Mouse (Mus musculus): Measurements from ENCODE around the gene 1500009L16Rik. TPM values are rescaled to one million over a fixed set of nuclear protein-coding genes. Genes with fewer than 3 reads are reported as not detected.

The 1500009L16Rik gene
- polyA plus RNA-seq, 1 experiment from 2014 or later: 25.5 TPM

DNA sequence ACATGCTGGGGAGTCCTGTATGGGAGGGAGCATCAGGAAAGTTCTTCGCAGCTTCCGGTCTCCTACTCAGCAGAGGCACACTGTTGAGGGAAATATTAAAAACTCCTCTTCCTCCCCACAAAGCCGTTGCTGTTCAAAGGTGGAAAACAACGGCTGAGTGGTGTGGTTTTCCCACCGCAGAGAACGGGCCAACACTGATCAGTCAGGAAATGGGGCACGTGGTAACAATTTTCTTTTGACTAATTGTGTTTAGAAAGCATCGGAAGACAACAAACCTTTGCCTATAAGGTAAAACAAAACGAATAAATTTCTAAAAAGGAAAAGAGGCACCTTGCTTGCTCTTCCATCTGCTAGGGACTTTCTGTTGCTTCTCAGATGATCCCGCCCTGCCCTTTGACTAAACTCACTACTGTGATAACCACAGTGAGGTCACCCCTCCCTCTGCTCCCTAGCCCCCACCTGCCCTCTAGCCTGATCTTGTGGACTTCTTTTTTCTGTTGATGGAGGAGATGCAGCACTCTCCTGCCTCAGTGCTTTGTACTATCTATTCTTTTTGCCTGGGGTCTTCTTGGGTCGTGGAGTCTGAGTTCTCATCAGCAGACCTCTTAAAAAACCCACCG is 3.7 kb upstream of the 1500009L16Rik start:
- no peaks in the 10 kb centered on the region for H3K36me3 ChIP-seq (ENCODE audit: control insufficient read depth, insufficient read depth, low read length)

DNA sequence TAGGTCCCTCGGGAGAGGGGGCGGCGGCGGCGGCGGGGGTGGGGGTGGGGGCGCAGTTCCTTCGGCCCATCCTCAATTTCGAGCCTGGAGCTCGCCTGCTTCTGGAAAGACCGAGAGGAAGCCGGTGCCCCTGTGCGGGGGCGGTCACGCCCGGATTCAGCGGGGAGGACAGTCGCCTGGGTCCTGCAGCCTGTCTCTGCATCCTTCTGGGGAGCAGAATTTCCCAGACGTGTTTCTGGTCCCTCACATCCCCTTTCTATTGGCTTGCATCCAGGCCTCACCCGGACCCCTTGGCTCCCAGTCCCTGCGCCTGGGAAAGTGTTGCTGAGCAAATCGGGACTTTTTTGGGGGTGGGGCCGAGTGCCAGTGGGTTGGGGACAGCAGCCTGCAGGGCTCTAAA is 390 bp downstream of the 1500009L16Rik start:
- ATAC-seq (replicated peaks; ENCODE audit: low FRiP score, low TSS enrichment, low read depth) (peak; percentile 63; the same call in 1 of the 2 replicates), DNase-seq (ENCODE audit: low spot score) (peak; percentile 64)
- Histone ChIP-seq H3K9ac (ENCODE audit: low read length) (peak overlapping the region; percentile 49), H3K4me2 (ENCODE audit: low read length) (peak overlapping the region; percentile 84), H3K4me1 (replicated peaks; ENCODE audit: control insufficient read depth, insufficient read depth, low read length) (peaks cover 8% of the 10 kb centered on the region), H3K36me3 (ENCODE audit: control insufficient read depth, insufficient read depth, low read length) (no peaks in the 10 kb centered on the region), H3K27me3 (replicated peaks; ENCODE audit: control insufficient read depth, insufficient read depth, low read length) (no peaks in the 10 kb centered on the region), H3K9me3 (ENCODE audit: control insufficient read depth, low read length) (0 out of 2 replicates have a peak, but pooled peaks cover 2% of the 10 kb centered on the region), H3K27ac (ENCODE audit: low read depth) (no peak overlapping the region), H3K4me3 (ENCODE audit: low read depth, low read length) (peak overlapping the region; percentile 49)
- 1% methylated on average over 21 of the region's 23 CpGs for whole genome bisulfite sequencing

More for the DNA sequence above, 3.7 kb upstream of the 1500009L16Rik start:
- H3K4me2 ChIP-seq (ENCODE audit: low read length): no peak overlapping the region
- H3K4me1 ChIP-seq (replicated peaks; ENCODE audit: control insufficient read depth, insufficient read depth, low read length): peaks cover 8% of the 10 kb centered on the region
- H3K4me3 ChIP-seq (ENCODE audit: low read depth, low read length): no peak overlapping the region
- H3K9me3 ChIP-seq (ENCODE audit: control insufficient read depth, low read length): no peaks in the 10 kb centered on the region
- 81% methylated on average over 12 of the region's 12 CpGs for WGBS
- no peaks in the 10 kb centered on the region for H3K27me3 ChIP-seq (replicated peaks; ENCODE audit: control insufficient read depth, insufficient read depth, low read length)
- no peak overlapping the region for H3K9ac ChIP-seq (ENCODE audit: low read length)
- DNase-seq (ENCODE audit: low spot score): no peak
- H3K27ac ChIP-seq (ENCODE audit: low read depth): no peak overlapping the region
- no peak for ATAC-seq (replicated peaks; ENCODE audit: low FRiP score, low TSS enrichment, low read depth)

DNA sequence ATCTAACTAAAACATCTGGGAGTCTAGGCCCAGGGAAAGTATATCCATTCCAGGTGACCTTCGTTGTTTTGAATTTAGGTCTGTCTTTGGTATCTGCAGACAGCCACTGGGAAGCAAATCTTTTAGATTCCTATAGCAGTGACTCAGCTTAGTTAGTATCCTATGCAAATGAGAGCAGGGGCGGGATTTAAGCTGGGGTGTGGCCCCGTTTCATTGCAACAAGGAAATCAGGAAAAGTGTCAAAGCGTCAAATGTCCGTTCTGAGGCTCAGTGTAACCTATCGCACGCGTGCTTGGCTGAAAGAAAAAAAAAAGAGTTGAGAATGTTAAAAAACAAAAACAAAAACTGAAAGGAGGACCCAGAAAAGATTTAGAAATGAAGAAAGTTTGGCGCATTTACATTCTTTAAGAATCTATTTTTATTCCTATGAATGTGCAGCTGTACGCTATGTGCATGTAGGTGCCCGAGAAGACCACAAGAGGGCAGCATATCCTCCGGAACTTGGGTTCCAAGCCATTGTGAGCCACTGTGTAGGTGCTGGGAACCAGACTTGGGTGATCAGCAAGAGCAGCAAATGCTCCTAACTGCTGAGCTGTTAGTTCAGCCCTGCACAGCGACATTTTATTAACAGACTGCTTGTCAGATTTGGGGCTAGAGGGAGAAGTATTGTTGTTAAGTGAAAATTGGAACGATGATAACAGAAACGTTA is 1.8 kb downstream of the 1500009L16Rik start:
- H3K27me3 ChIP-seq (replicated peaks; ENCODE audit: control insufficient read depth, insufficient read depth, low read length): no peaks in the 10 kb centered on the region
- WGBS: 85% methylated on average over 15 of the region's 15 CpGs
- H3K4me3 ChIP-seq (ENCODE audit: low read depth, low read length): no peak overlapping the region
- 0 out of 2 replicates have a peak, but pooled peaks cover 2% of the 10 kb centered on the region for H3K9me3 ChIP-seq (ENCODE audit: control insufficient read depth, low read length)
- ATAC-seq (replicated peaks; ENCODE audit: low FRiP score, low TSS enrichment, low read depth) (no peak), DNase-seq (ENCODE audit: low spot score) (no peak)
- H3K4me1 ChIP-seq (replicated peaks; ENCODE audit: control insufficient read depth, insufficient read depth, low read length): peaks cover 8% of the 10 kb centered on the region
- H3K9ac ChIP-seq (ENCODE audit: low read length): no peak overlapping the region
- H3K36me3 ChIP-seq (ENCODE audit: control insufficient read depth, insufficient read depth, low read length): no peaks in the 10 kb centered on the region
- no peak overlapping the region for H3K27ac ChIP-seq (ENCODE audit: low read depth)
- no peak overlapping the region for H3K4me2 ChIP-seq (ENCODE audit: low read length)

DNA sequence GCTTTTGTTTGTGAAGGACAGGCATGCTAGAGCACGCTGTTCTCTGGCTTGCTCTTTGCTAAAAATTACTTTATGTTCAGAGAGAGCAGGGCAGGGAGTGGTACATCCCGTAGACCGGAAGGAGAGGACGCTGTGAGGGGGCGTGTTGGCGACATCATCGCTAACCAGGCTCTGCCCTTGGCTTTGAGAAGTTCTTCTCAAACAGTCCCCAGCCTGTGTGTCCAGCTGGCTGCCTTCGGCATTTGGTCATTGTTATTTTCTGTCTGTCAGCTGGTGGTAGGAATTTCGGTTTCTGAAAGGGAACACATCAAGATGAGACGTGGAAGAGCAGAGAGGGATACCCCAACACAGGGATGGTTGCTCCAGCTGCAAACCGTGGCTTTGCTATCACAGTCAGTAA is 3.5 kb downstream of the 1500009L16Rik start:
- ATAC-seq (replicated peaks; ENCODE audit: low FRiP score, low TSS enrichment, low read depth): no peak
- 57% methylated on average over 11 of the region's 11 CpGs for WGBS
- Histone ChIP-seq H3K9ac (ENCODE audit: low read length) (no peak overlapping the region), H3K9me3 (ENCODE audit: control insufficient read depth, low read length) (0 out of 2 replicates have a peak, but pooled peaks cover 2% of the 10 kb centered on the region), H3K27me3 (replicated peaks; ENCODE audit: control insufficient read depth, insufficient read depth, low read length) (no peaks in the 10 kb centered on the region), H3K36me3 (ENCODE audit: control insufficient read depth, insufficient read depth, low read length) (no peaks in the 10 kb centered on the region), H3K4me2 (ENCODE audit: low read length) (no peak overlapping the region), H3K4me1 (replicated peaks; ENCODE audit: control insufficient read depth, insufficient read depth, low read length) (peaks cover 8% of the 10 kb centered on the region), H3K4me3 (ENCODE audit: low read depth, low read length) (no peak overlapping the region), H3K27ac (ENCODE audit: low read depth) (no peak overlapping the region)
- no peak for DNase-seq (ENCODE audit: low spot score)

DNA sequence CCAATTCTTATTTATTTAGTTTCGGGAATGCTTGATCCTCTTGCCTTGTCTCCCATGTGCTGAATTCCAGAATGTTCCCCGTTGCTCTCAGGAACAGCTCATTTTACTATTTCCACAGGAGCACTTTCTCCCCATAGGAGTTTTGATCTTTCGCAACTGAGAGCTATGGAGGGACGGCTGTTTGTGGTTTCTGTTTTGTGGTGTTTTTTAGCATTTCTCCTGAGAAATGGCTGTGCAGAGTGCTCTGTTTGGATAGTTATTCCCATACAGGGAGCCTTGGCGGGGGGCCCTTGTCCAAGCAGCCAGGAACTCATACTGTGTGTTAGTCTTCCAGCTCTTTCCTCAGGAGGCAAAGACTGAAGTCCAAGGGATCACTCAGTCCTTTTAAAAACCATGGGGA is 5.2 kb downstream of the 1500009L16Rik start:
- no peak overlapping the region for H3K4me3 ChIP-seq (ENCODE audit: low read depth, low read length)
- WGBS: 95% methylated on average over 5 of the region's 5 CpGs
- no peak overlapping the region for H3K9ac ChIP-seq (ENCODE audit: low read length)
- no peak overlapping the region for H3K27ac ChIP-seq (ENCODE audit: low read depth)
- no peak for ATAC-seq (replicated peaks; ENCODE audit: low FRiP score, low TSS enrichment, low read depth)
- no peaks in the 10 kb centered on the region for H3K36me3 ChIP-seq (ENCODE audit: control insufficient read depth, insufficient read depth, low read length)
- peaks cover 8% of the 10 kb centered on the region for H3K4me1 ChIP-seq (replicated peaks; ENCODE audit: control insufficient read depth, insufficient read depth, low read length)
- no peaks in the 10 kb centered on the region for H3K27me3 ChIP-seq (replicated peaks; ENCODE audit: control insufficient read depth, insufficient read depth, low read length)
- no peak overlapping the region for H3K4me2 ChIP-seq (ENCODE audit: low read length)
- H3K9me3 ChIP-seq (ENCODE audit: control insufficient read depth, low read length): 0 out of 2 replicates have a peak, but pooled peaks cover 2% of the 10 kb centered on the region
- no peak for DNase-seq (ENCODE audit: low spot score)

DNA sequence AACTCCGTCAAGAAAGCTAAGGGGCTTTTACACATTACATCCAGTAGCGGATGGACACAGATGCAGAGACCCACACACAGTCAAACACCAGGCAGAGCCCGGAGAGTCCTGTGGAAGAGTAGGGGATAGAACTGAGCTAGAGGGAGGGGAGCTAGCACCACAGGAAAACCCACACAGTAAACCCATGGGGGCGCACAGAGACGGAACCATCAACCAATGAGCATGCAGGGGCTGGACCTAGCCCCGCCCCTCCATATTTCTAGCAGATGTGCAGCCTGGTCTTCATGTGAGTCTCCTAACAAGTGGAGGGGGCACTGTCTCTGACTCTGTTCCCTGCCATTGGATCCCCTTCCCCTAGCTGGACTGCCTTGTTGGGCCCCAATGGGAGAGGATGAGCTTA is 5.9 kb downstream of the 1500009L16Rik start:
- H3K27ac ChIP-seq (ENCODE audit: low read depth): no peak overlapping the region
- H3K4me1 ChIP-seq (replicated peaks; ENCODE audit: control insufficient read depth, insufficient read depth, low read length): peaks cover 4% of the 10 kb centered on the region
- H3K36me3 ChIP-seq (ENCODE audit: control insufficient read depth, insufficient read depth, low read length): no peaks in the 10 kb centered on the region
- no peak overlapping the region for H3K4me2 ChIP-seq (ENCODE audit: low read length)
- 83% methylated on average over 6 of the region's 6 CpGs for WGBS
- no peak overlapping the region for H3K9ac ChIP-seq (ENCODE audit: low read length)
- ATAC-seq (replicated peaks; ENCODE audit: low FRiP score, low TSS enrichment, low read depth) (no peak), DNase-seq (ENCODE audit: low spot score) (no peak)
- H3K4me3 ChIP-seq (ENCODE audit: low read depth, low read length): no peak overlapping the region
- no peaks in the 10 kb centered on the region for H3K27me3 ChIP-seq (replicated peaks; ENCODE audit: control insufficient read depth, insufficient read depth, low read length)
- H3K9me3 ChIP-seq (ENCODE audit: control insufficient read depth, low read length): 0 out of 2 replicates have a peak, but pooled peaks cover 2% of the 10 kb centered on the region

DNA sequence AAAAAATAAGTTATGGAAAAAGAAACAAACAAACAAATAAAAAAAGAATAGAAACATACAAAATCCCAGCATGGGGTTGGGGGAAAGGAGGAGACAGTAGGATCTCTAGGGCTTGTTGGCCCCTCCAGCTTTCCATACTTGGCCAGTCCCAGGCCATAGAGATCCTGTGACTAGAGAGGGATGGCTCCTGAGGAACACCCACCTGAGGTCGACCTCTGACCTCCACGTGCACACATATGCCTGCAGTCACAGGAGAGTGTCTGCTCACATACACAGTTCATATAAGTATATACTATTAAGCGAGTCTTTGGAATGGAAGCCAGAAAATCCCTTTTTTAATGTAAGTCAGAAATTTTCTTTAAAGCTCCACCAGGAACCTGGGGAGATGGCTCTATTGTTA is 6.4 kb downstream of the 1500009L16Rik start:
- Histone ChIP-seq H3K9ac (ENCODE audit: low read length) (no peak overlapping the region), H3K4me3 (ENCODE audit: low read depth, low read length) (no peak overlapping the region), H3K36me3 (ENCODE audit: control insufficient read depth, insufficient read depth, low read length) (no peaks in the 10 kb centered on the region), H3K4me2 (ENCODE audit: low read length) (no peak overlapping the region), H3K9me3 (ENCODE audit: control insufficient read depth, low read length) (0 out of 2 replicates have a peak, but pooled peaks cover 2% of the 10 kb centered on the region), H3K27me3 (replicated peaks; ENCODE audit: control insufficient read depth, insufficient read depth, low read length) (no peaks in the 10 kb centered on the region), H3K4me1 (replicated peaks; ENCODE audit: control insufficient read depth, insufficient read depth, low read length) (no peaks in the 10 kb centered on the region; the same call in 1 of the 2 replicates), H3K27ac (ENCODE audit: low read depth) (no peak overlapping the region)
- DNase-seq (ENCODE audit: low spot score) (no peak), ATAC-seq (replicated peaks; ENCODE audit: low FRiP score, low TSS enrichment, low read depth) (no peak)
- 72% methylated on average over 3 of the region's 3 CpGs for WGBS

DNA sequence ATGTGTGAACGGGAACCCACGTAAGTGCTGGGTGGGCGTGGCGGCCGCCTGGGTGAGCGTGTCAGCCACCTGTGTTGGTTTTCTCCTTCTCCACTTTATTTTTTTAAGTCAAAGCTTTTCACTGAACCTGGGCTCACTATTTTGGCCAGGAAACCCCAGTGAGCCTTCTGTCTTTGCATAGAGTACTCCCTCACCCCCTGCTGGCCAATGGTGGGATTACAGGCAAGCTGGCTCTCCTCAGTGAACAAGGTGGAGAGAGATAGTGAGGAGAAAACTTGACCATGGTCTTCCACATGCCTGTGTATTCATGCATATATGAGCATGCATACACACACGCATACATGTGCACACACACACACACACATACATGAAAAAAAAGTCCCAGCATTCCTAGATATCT is 6.8 kb downstream of the 1500009L16Rik start:
- ATAC-seq (replicated peaks; ENCODE audit: low FRiP score, low TSS enrichment, low read depth) (no peak; the same call in 1 of the 2 replicates), DNase-seq (ENCODE audit: low spot score) (peak; percentile 98)
- H3K9me3 ChIP-seq (ENCODE audit: control insufficient read depth, low read length): 0 out of 2 replicates have a peak, but pooled peaks cover 2% of the 10 kb centered on the region
- H3K4me3 ChIP-seq (ENCODE audit: low read depth, low read length): no peak overlapping the region
- H3K4me1 ChIP-seq (replicated peaks; ENCODE audit: control insufficient read depth, insufficient read depth, low read length): no peaks in the 10 kb centered on the region; the same call in 1 of the 2 replicates
- no peaks in the 10 kb centered on the region for H3K36me3 ChIP-seq (ENCODE audit: control insufficient read depth, insufficient read depth, low read length)
- H3K27ac ChIP-seq (ENCODE audit: low read depth): no peak overlapping the region
- H3K27me3 ChIP-seq (replicated peaks; ENCODE audit: control insufficient read depth, insufficient read depth, low read length): no peaks in the 10 kb centered on the region
- no peak overlapping the region for H3K4me2 ChIP-seq (ENCODE audit: low read length)
- H3K9ac ChIP-seq (ENCODE audit: low read length): no peak overlapping the region
- 34% methylated on average over 7 of the region's 7 CpGs for WGBS

All from intestine, embryonic 14.5 days (tissue).